Mouse (Mus musculus): ENCODE data around the gene Zfp574. TPM values are rescaled to one million over a fixed set of nuclear protein-coding genes. Genes with fewer than 3 reads are reported as not detected.

Gene Zfp574
- polyA plus RNA-seq, 1 experiment, result 23.7 TPM

DNA sequence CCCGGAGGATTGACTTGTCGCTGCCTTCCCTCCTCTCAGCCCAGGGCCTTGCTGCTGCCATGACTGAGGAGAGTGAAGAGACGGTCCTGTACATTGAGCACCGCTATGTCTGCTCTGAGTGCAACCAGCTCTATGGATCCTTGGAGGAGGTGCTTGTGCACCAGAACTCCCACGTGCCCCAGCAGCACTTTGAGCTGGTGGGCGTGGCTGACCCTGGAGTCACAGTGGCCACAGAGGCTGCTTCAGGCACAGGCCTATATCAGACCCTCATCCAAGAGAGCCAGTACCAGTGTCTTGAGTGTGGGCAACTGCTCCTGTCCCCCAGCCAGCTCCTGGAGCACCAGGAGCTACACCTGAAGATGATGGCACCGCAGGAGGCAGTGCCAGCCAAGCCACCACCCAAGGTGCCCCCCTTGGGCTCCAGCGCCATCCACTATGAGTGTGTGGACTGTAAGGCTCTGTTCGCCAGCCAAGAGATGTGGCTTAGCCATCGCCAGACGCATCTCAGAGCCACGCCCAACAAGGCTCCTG lies 7.2 kb downstream of the Zfp574 start:
- H3K4me1 ChIP-seq (ENCODE audit: control insufficient read depth, insufficient read depth, insufficient read length), result no peaks in the 10 kb centered on the region; the same call in 1 of the 2 replicates
- no peak for TF ChIP-seq CTCF (IDR thresholded peaks at IDR 0.05; ENCODE audit: extremely low read depth, insufficient read depth, insufficient read length, insufficient replicate concordance)
- no peak for TF ChIP-seq POLR2A (IDR thresholded peaks at IDR 0.05; ENCODE audit: low read depth, low read length)
- no peak for DNase-seq (ENCODE audit: low read depth in 1 of 2, low spot score in 2 of 2)
- no peak overlapping the region for H3K27ac ChIP-seq (ENCODE audit: insufficient read depth, low read length)
- no peak overlapping the region for H3K4me3 ChIP-seq (ENCODE audit: extremely low read depth, insufficient read depth, insufficient read length)
- H3K27me3 ChIP-seq (ENCODE audit: control insufficient read depth, insufficient read depth, low read length), result no peaks in the 10 kb centered on the region
- H3K36me3 ChIP-seq (ENCODE audit: control insufficient read depth, insufficient read depth, low read length), result peaks cover 31% of the 10 kb centered on the region
- 83% methylated on average over 12 of the region's 12 CpGs for WGBS

- WGBS, result 94% methylated on average over 13 of the region's 13 CpGs
- Histone ChIP-seq H3K4me1 (ENCODE audit: control insufficient read depth, insufficient read depth, insufficient read length) (no peaks in the 10 kb centered on the region; the same call in 1 of the 2 replicates), H3K27ac (ENCODE audit: insufficient read depth, low read length) (no peak overlapping the region), H3K36me3 (ENCODE audit: control insufficient read depth, insufficient read depth, low read length) (peaks cover 31% of the 10 kb centered on the region), H3K4me3 (ENCODE audit: extremely low read depth, insufficient read depth, insufficient read length) (no peak overlapping the region), H3K27me3 (ENCODE audit: control insufficient read depth, insufficient read depth, low read length) (no peaks in the 10 kb centered on the region)
- TF ChIP-seq CTCF (IDR thresholded peaks at IDR 0.05; ENCODE audit: extremely low read depth, insufficient read depth, insufficient read length, insufficient replicate concordance) (no peak), POLR2A (IDR thresholded peaks at IDR 0.05; ENCODE audit: low read depth, low read length) (no peak)
- DNase-seq (ENCODE audit: low read depth in 1 of 2, low spot score in 2 of 2), result no peak
These were observed 8.1 kb downstream of the Zfp574 start for GRCm38 (mm10) chr7:25080431-25080830.

GRCm38 (mm10) chr7:25082510-25082909 lies 10.1 kb downstream of the Zfp574 start:
- TF ChIP-seq POLR2A (IDR thresholded peaks at IDR 0.05; ENCODE audit: low read depth, low read length) (no peak), CTCF (IDR thresholded peaks at IDR 0.05; ENCODE audit: extremely low read depth, insufficient read depth, insufficient read length, insufficient replicate concordance) (peak; percentile 39; the same call in 1 of the 2 replicates)
- H3K27ac ChIP-seq (ENCODE audit: insufficient read depth, low read length), result no peak overlapping the region
- peak; percentile 49 to 50 for DNase-seq (ENCODE audit: low read depth in 1 of 2, low spot score in 2 of 2)
- WGBS, result 58% methylated on average over 4 of the region's 4 CpGs
- no peak overlapping the region for H3K4me3 ChIP-seq (ENCODE audit: extremely low read depth, insufficient read depth, insufficient read length)
- H3K36me3 ChIP-seq (ENCODE audit: control insufficient read depth, insufficient read depth, low read length), result peaks cover 31% of the 10 kb centered on the region
- H3K27me3 ChIP-seq (ENCODE audit: control insufficient read depth, insufficient read depth, low read length), result no peaks in the 10 kb centered on the region
- peaks cover under 1% of the 10 kb centered on the region; the same call in 1 of the 2 replicates for H3K4me1 ChIP-seq (ENCODE audit: control insufficient read depth, insufficient read depth, insufficient read length)

GRCm38 (mm10) chr7:25084621-25085020 lies 12.3 kb downstream of the Zfp574 start:
- no peak for TF ChIP-seq CTCF (IDR thresholded peaks at IDR 0.05; ENCODE audit: extremely low read depth, insufficient read depth, insufficient read length, insufficient replicate concordance)
- TF ChIP-seq POLR2A (IDR thresholded peaks at IDR 0.05; ENCODE audit: low read depth, low read length), result no peak
- peaks cover 31% of the 10 kb centered on the region for H3K36me3 ChIP-seq (ENCODE audit: control insufficient read depth, insufficient read depth, low read length)
- no peak for DNase-seq (ENCODE audit: low read depth in 1 of 2, low spot score in 2 of 2)
- no peak overlapping the region for H3K27ac ChIP-seq (ENCODE audit: insufficient read depth, low read length)
- H3K4me1 ChIP-seq (ENCODE audit: control insufficient read depth, insufficient read depth, insufficient read length), result peaks cover 5% of the 10 kb centered on the region; the same call in 1 of the 2 replicates
- H3K4me3 ChIP-seq (ENCODE audit: extremely low read depth, insufficient read depth, insufficient read length), result no peak overlapping the region
- H3K27me3 ChIP-seq (ENCODE audit: control insufficient read depth, insufficient read depth, low read length), result no peaks in the 10 kb centered on the region
- WGBS, result 71% methylated on average over 5 of the region's 5 CpGs

GRCm38 (mm10) chr7:25086656-25087055 lies 14.3 kb downstream of the Zfp574 start:
- TF ChIP-seq CTCF (IDR thresholded peaks at IDR 0.05; ENCODE audit: extremely low read depth, insufficient read depth, insufficient read length, insufficient replicate concordance) (peak; percentile 24; the same call in 1 of the 2 replicates), POLR2A (IDR thresholded peaks at IDR 0.05; ENCODE audit: low read depth, low read length) (no peak)
- Histone ChIP-seq H3K4me1 (ENCODE audit: control insufficient read depth, insufficient read depth, insufficient read length) (peaks cover 5% of the 10 kb centered on the region; the same call in 1 of the 2 replicates), H3K36me3 (ENCODE audit: control insufficient read depth, insufficient read depth, low read length) (peaks cover 13% of the 10 kb centered on the region), H3K4me3 (ENCODE audit: extremely low read depth, insufficient read depth, insufficient read length) (no peak overlapping the region), H3K27ac (ENCODE audit: insufficient read depth, low read length) (no peak overlapping the region), H3K27me3 (ENCODE audit: control insufficient read depth, insufficient read depth, low read length) (no peaks in the 10 kb centered on the region)
- 31% methylated on average over 3 of the region's 3 CpGs for WGBS
- DNase-seq (ENCODE audit: low read depth in 1 of 2, low spot score in 2 of 2), result no peak

DNA sequence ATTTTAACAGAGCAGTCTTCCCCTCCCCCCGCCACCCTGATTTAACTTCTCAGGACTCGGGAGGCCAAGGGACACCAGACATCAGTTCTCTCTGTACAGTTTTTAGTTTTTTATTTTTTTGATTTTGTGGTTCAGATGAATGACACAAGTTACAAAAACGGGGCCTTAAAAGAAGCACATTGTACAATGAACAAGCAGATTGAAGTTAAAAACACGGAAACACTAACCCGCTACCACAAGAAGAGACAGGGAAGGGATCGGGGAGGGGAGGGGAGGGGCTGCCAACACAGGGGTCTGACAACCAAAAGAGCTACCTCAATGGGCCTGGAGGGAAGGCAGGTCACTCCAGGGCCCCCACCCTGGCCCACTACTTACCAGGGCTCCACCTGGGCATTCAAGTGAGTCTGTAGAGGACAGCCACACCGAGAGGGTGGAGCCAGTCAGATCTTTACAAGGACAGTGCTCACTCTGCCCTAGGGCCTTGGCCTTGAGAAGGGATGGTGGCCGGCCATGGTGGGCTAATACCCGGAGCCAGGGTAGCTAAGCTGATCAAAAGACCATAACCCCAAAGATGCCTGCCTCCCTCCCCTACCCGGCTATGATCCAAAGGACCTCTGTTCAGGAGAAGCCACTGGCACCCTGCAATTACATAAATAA lies 15.0 kb downstream of the Zfp574 start:
- no peak for DNase-seq (ENCODE audit: low read depth in 1 of 2, low spot score in 2 of 2)
- Histone ChIP-seq H3K27ac (ENCODE audit: insufficient read depth, low read length) (no peak overlapping the region), H3K4me3 (ENCODE audit: extremely low read depth, insufficient read depth, insufficient read length) (no peak overlapping the region), H3K36me3 (ENCODE audit: control insufficient read depth, insufficient read depth, low read length) (peaks cover 12% of the 10 kb centered on the region), H3K4me1 (ENCODE audit: control insufficient read depth, insufficient read depth, insufficient read length) (peaks cover 5% of the 10 kb centered on the region; the same call in 1 of the 2 replicates), H3K27me3 (ENCODE audit: control insufficient read depth, insufficient read depth, low read length) (no peaks in the 10 kb centered on the region)
- TF ChIP-seq CTCF (IDR thresholded peaks at IDR 0.05; ENCODE audit: extremely low read depth, insufficient read depth, insufficient read length, insufficient replicate concordance), result no peak
- no peak for TF ChIP-seq POLR2A (IDR thresholded peaks at IDR 0.05; ENCODE audit: low read depth, low read length)
- WGBS, result 56% methylated on average over 10 of the region's 10 CpGs

GRCm38 (mm10) chr7:25087972-25088371 lies 15.6 kb downstream of the Zfp574 start:
- WGBS, result 27% methylated on average over 5 of the region's 5 CpGs
- peak in 1 of 2 experiments; percentile 44 for DNase-seq (ENCODE audit: low read depth in 1 of 2, low spot score in 2 of 2)
- no peak for TF ChIP-seq CTCF (IDR thresholded peaks at IDR 0.05; ENCODE audit: extremely low read depth, insufficient read depth, insufficient read length, insufficient replicate concordance)
- TF ChIP-seq POLR2A (IDR thresholded peaks at IDR 0.05; ENCODE audit: low read depth, low read length), result no peak

More at GRCm38 (mm10) chr7:25087972-25088371, 15.6 kb downstream of the Zfp574 start:
- H3K4me1 ChIP-seq (ENCODE audit: control insufficient read depth, insufficient read depth, insufficient read length), result peaks cover 5% of the 10 kb centered on the region; the same call in 1 of the 2 replicates
- no peaks in the 10 kb centered on the region for H3K27me3 ChIP-seq (ENCODE audit: control insufficient read depth, insufficient read depth, low read length)
- peaks cover 15% of the 10 kb centered on the region for H3K36me3 ChIP-seq (ENCODE audit: control insufficient read depth, insufficient read depth, low read length)
- no peak overlapping the region for H3K4me3 ChIP-seq (ENCODE audit: extremely low read depth, insufficient read depth, insufficient read length)
- H3K27ac ChIP-seq (ENCODE audit: insufficient read depth, low read length), result no peak overlapping the region
